In the genomic region with DNA sequence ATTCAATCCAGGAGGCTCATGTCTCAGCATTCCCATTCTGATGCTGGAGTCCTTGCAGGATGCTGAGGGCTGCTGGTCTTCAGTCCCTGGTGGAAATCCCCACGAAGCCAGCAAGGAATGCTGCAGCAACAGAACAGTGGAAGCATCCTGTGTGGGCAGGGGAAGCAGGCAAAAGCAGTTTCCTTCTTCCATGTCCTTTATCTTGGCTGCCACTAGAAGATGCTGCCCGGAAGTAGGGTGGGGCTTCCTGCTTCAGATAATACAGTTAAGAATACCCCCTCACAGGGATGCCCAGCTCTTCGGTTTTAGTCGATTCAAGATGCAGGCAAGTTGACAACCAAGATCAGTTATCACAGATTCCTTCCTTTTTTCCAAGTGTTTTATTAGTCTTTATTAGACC, we compare ENCODE assay signal across 20 mouse cellular contexts.
DNase-seq lines count a peak whose midpoint lies in the region; ATAC-seq and TF ChIP-seq lines count a peak whose summit lies in the region.
"Had no signal": no experiment of that assay in that cellular context is flagged by ENCODE, and none has a peak within 500 bp of the region (broad histone marks: within the 10 kb centered on the region; RNA-seq: fewer than 3 reads in every experiment).

No protein-coding gene starts in this region.

- TF ChIP-seq CTCF in kidney, adult 2 months (conservative IDR thresholded peaks at IDR 0.05; ENCODE audit: insufficient read depth, insufficient read length, low read depth, low read length): no peak
- no peak for TF ChIP-seq CTCF in lung, postnatal 0 days (IDR thresholded peaks at IDR 0.05)
- TF ChIP-seq CTCF in lung, adult 2 months (IDR thresholded peaks at IDR 0.05; ENCODE audit: insufficient read depth, low read length): no peak

- H3K27ac ChIP-seq in kidney, adult 2 months (ENCODE audit: insufficient read depth, low read depth, low read length): no peak overlapping the region
- H3K27ac ChIP-seq in kidney, embryonic 14.5 days (ENCODE audit: low read depth, low read length): no peak overlapping the region
- no peak overlapping the region for H3K27ac ChIP-seq in lung, postnatal 0 days (ENCODE audit: low read length)
- H3K27ac ChIP-seq in intestine, embryonic 15.5 days: no peak overlapping the region
- H3K27ac ChIP-seq: embryonic facial prominence, embryonic 13.5 days; forebrain, embryonic 12.5 days; heart, embryonic 10.5 days had no signal

- no peak overlapping the region for H3K4me2 ChIP-seq in kidney, embryonic 14.5 days (replicated peaks; ENCODE audit: low read depth, low read length)
- no peak overlapping the region for H3K4me2 ChIP-seq in lung, postnatal 0 days (replicated peaks; ENCODE audit: low read depth, low read length)
- no peak overlapping the region for H3K4me2 ChIP-seq in intestine, embryonic 15.5 days (replicated peaks)
- H3K4me2 ChIP-seq: embryonic facial prominence, embryonic 13.5 days; forebrain, embryonic 12.5 days had no signal

- peak; percentile 43; the same call in 1 of the 2 replicates for TF ChIP-seq EP300 in lung, postnatal 0 days (IDR thresholded peaks at IDR 0.05)

- no peak overlapping the region for H3K9ac ChIP-seq in kidney, embryonic 14.5 days (ENCODE audit: low read depth, low read length)
- H3K9ac ChIP-seq in lung, postnatal 0 days (replicated peaks; ENCODE audit: low read depth): no peak overlapping the region
- no peak overlapping the region for H3K9ac ChIP-seq in intestine, embryonic 15.5 days
- H3K9ac ChIP-seq: embryonic facial prominence, embryonic 13.5 days; forebrain, embryonic 12.5 days had no signal

- H3K27me3 ChIP-seq in kidney, adult 2 months (replicated peaks; ENCODE audit: control insufficient read depth, insufficient read depth, low read length): no peaks in the 10 kb centered on the region
- H3K27me3 ChIP-seq in kidney, embryonic 14.5 days (ENCODE audit: control insufficient read depth, insufficient read depth, low read length): no peaks in the 10 kb centered on the region
- H3K27me3 ChIP-seq in lung, postnatal 0 days (replicated peaks; ENCODE audit: insufficient read depth, low read length): no peaks in the 10 kb centered on the region
- no peaks in the 10 kb centered on the region for H3K27me3 ChIP-seq in intestine, embryonic 15.5 days (replicated peaks)
- H3K27me3 ChIP-seq: embryonic facial prominence, embryonic 13.5 days; forebrain, embryonic 12.5 days had no signal

- H3K36me3 ChIP-seq in kidney, adult 2 months (ENCODE audit: control insufficient read depth, insufficient read depth, low read length): no peaks in the 10 kb centered on the region
- no peaks in the 10 kb centered on the region for H3K36me3 ChIP-seq in kidney, embryonic 14.5 days (ENCODE audit: control insufficient read depth, insufficient read depth, low read length)
- H3K36me3 ChIP-seq in lung, postnatal 0 days (ENCODE audit: insufficient read depth, low read length): no peaks in the 10 kb centered on the region
- no peaks in the 10 kb centered on the region for H3K36me3 ChIP-seq in intestine, embryonic 15.5 days
- H3K36me3 ChIP-seq: embryonic facial prominence, embryonic 13.5 days; forebrain, embryonic 12.5 days had no signal

- 72% methylated on average over 4 of the region's 4 CpGs for WGBS in kidney, adult 2 months
- WGBS in kidney, embryonic 14.5 days: 78% methylated on average over 4 of the region's 4 CpGs
- WGBS in lung, postnatal 0 days: 59% methylated on average over 4 of the region's 4 CpGs
- 46% methylated on average over 4 of the region's 4 CpGs for WGBS in lung, adult 2 months
- WGBS in intestine, embryonic 15.5 days: 75% methylated on average over 4 of the region's 4 CpGs

- peak; percentile 29 for DNase-seq in kidney, adult 2 months
- peak; percentile 40 for DNase-seq in lung, postnatal 0 days (ENCODE audit: low spot score)
- no peak for DNase-seq in lung, adult 2 months
- peak; percentile 58 for DNase-seq in lung, postnatal 10 days
- DNase-seq in lung, postnatal 4 days: peak; percentile 30 to 60
- no peak for DNase-seq in layer of hippocampus, adult 8-10 months (ENCODE audit: low spot score in 2 of 2)
- DNase-seq: adrenal gland, postnatal 10 days; cerebellum, adult 18-20 months; cerebellum, adult 9-11 months; cerebellum, postnatal 36 days; gastrocnemius, postnatal 10 days; heart, adult 18-20 months; heart, postnatal 10 days; heart, postnatal 4 days had no signal

- no peaks in the 10 kb centered on the region for H3K9me3 ChIP-seq in kidney, embryonic 14.5 days (ENCODE audit: control insufficient read depth, low read length)
- H3K9me3 ChIP-seq in lung, postnatal 0 days (ENCODE audit: low read length): no peaks in the 10 kb centered on the region
- H3K9me3 ChIP-seq in intestine, embryonic 15.5 days: no peaks in the 10 kb centered on the region
- H3K9me3 ChIP-seq: embryonic facial prominence, embryonic 13.5 days; forebrain, embryonic 12.5 days; heart, embryonic 10.5 days had no signal

- H3K4me3 ChIP-seq in kidney, adult 2 months (ENCODE audit: insufficient read depth, low read depth, low read length): no peak overlapping the region
- no peak overlapping the region for H3K4me3 ChIP-seq in kidney, embryonic 14.5 days (ENCODE audit: low read length)
- H3K4me3 ChIP-seq in lung, postnatal 0 days (ENCODE audit: low read depth, low read length): no peak overlapping the region
- no peak overlapping the region for H3K4me3 ChIP-seq in lung, adult 2 months (replicated peaks; ENCODE audit: extremely low read depth, low read depth, low read length)
- H3K4me3 ChIP-seq in intestine, embryonic 15.5 days (replicated peaks): no peak overlapping the region
- H3K4me3 ChIP-seq: embryonic facial prominence, embryonic 13.5 days; forebrain, embryonic 12.5 days; heart, embryonic 10.5 days had no signal

- H3K4me1 ChIP-seq in kidney, adult 2 months (ENCODE audit: control insufficient read depth, insufficient read depth, low read length): peaks cover 24% of the 10 kb centered on the region
- H3K4me1 ChIP-seq in kidney, embryonic 14.5 days (ENCODE audit: control insufficient read depth, insufficient read depth, low read length): no peaks in the 10 kb centered on the region
- H3K4me1 ChIP-seq in lung, postnatal 0 days (ENCODE audit: insufficient read depth, low read depth, low read length): no peaks in the 10 kb centered on the region
- H3K4me1 ChIP-seq in lung, adult 2 months (ENCODE audit: control insufficient read depth, insufficient read depth, low read length): no peaks in the 10 kb centered on the region; the same call in 1 of the 2 replicates
- 0 out of 2 replicates have a peak, but pooled peaks cover 7% of the 10 kb centered on the region for H3K4me1 ChIP-seq in intestine, embryonic 15.5 days (replicated peaks)

- no peak for TF ChIP-seq POLR2A in kidney, adult 2 months (IDR thresholded peaks at IDR 0.05; ENCODE audit: low read depth, low read length)
- no peak for TF ChIP-seq POLR2A in lung, adult 2 months (IDR thresholded peaks at IDR 0.05; ENCODE audit: borderline replicate concordance, extremely low read depth, low read depth, low read length)

- ATAC-seq in kidney, embryonic 14.5 days (ENCODE audit: low FRiP score, low TSS enrichment): no peak
- peak; percentile 57; the same call in 1 of the 2 replicates for ATAC-seq in lung, postnatal 0 days
- no peak for ATAC-seq in intestine, embryonic 15.5 days
- ATAC-seq: forebrain, embryonic 16.5 days had no signal

Comparison
In these comparisons a context has a peak if more than half of its experiments do, and no peak if none do; other contexts are left out.
1. DNase-seq: peak in kidney, adult 2 months (single experiment), lung, postnatal 0 days (single experiment), lung, postnatal 10 days (single experiment) and lung, postnatal 4 days (2 of 2); none in lung, adult 2 months (single experiment) and layer of hippocampus, adult 8-10 months (0 of 2).